Mouse (Mus musculus) 3T3-L1 (cell line): ENCODE measurements at regions not wholly inside any gene's neighbourhood (a gene's known extent, or its start where the extent isn't known, plus 50 kb on each side); places are given as distances from the start of the nearest gene placed in this dataset.
A peak's percentile ranks its signal among the peaks of the same experiment; 100 is the strongest.

Experiments
- DNase-seq: peaks from one replicate; pipeline ENCODE4 v3.0.0-alpha.2; 2015; ENCODE audit warnings: low read depth, low spot score

DNA sequence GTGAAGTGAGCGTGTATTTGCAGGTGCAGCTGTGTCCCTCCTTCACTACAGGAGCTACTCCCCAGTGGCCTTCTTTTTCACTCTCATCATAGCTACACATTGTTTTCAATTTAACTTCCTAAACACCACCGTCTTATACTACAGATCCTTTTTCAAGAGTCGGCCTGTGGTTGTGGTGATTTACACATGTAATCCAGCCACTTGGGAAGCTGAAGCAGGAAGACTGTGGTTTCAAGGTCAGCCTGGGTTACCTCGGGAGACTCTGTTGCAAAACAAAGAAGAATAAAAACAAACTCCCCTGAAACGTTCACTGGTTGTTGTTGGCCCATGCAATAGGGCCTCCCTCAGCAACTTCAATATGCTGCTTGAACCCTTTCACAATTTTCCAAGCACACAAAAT is 153.8 kb upstream of the Kcnh8 start:
- DNase-seq, result no peak

DNA sequence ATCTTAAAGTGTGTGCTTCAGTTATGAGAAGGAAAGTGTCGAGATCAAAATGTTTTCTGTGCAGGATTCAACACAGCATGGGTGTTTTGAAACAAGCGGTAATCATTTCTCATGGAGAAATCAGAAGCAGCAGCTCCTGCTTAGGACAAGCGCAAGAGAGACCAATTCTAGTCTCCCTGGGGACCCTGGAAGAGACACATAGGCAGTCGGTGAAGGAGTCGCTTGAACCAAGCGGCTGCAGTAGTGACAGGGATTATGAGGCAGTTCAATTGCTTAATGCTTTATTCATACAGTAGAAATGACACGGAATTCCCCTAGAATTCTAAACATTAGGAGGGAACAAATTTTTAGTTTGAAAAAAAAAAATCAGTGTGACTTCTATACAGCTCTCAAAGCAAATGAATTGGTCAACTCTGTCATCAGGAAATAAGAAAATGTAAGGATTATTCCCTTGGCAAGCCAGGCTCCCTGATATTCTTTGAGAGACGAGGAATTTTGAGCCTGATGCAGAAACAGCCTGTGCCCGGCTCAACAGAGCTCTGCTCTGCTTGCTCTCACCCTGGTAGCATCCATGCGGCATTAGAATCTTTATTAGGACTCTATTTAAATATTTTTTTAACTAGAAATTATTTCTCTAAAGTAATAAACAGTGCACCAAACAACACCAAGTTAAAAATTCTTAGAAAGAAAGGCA is 143.1 kb upstream of the Kcnh8 start:
- no peak for DNase-seq

DNA sequence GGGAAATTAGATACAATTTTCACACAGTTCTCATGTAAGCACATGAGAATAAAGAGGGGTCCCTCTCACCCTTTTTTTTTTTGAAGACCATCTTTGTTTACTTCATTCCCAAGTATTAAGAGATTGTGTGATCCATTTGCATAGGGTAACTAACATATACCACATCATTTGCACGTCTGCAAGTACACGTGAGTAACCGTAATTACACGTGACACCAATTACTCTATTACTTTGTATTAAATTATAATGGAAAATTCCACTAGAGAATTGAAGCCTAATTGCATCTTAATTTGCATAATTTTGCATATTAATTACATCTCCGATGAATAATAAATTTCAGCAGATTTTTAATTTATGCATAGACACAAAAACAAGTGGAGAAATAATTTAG is 142.5 kb upstream of the Kcnh8 start:
- DNase-seq, result no peak

DNA sequence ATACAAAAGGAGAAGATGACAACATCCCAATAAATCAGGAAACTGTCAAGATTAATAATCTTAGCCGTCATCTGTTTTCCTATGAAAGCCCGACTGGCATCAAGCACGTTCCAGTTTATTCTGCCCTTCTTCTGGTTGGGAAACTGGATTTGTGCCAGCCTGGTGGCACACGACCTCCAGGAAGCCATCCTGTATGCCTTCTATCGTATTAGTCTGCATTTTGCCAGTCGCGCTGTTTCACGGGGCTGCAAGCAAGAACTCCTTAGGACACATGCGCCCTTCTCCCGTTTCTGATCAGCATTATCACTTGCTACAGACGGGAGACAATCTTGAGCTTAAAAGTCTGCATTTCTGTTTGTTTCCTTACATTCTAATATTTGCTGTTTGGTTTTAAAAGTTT is 141.2 kb upstream of the Kcnh8 start:
- no peak for DNase-seq

DNA sequence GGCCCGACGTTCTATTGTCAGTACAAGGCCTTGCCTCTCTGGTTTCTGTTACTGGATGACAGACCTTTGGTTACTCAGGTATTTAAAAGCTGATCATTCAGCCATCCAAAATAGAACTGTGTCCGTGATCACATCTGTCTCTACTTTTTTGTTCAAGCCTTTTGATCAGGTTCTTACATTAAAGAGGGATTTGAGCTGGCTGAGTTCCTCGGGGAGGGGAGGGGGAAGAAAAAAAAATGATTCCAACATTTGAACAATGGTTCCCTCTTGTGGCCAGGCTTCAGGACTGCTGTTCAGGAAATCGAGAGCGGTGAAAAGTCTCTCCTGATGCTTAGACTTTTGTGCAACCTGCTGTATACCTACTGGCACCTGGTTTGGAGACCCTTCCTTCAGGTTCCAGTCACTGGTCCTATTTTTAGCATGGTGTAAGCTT is 140.8 kb upstream of the Kcnh8 start:
- peak; percentile 20 for DNase-seq

DNA sequence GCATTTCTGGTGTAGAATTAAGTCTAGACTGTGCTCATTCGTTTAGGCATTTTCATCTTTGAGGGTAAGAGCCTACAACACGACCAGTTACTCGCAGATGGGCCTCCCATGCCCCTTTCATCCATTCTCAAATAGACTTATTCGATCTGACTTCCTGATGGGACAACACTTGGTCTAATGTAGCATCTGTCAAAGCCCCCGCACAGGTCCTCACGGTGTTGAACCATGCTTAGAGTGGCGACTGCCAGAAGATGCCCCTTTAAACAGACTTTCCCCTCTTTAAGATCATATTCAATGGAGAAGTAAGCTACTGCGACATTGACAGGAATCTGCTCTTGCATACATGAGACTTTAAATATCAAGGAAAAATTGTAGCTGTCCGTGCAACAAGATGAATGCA is 140.1 kb upstream of the Kcnh8 start:
- no peak for DNase-seq

DNA sequence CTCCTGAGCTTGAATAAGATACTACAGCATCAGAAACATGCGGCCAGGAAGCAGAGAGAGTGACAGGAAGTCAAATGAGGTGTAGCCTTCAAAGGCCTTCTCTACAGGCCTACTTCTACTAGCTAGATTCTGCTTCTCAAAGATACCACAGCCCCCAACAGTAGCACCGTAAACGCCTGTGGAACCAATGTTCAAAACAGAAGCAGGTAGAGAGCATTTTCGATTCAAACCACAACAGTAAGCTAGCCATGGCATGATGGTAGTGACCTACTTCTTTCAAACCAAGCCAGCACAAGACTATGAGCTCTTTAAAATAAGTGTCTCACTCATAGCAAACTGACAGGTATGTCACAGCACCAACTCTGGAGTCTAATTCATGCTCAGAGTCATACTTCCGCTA is 134.0 kb upstream of the Kcnh8 start:
- DNase-seq, result no peak

DNA sequence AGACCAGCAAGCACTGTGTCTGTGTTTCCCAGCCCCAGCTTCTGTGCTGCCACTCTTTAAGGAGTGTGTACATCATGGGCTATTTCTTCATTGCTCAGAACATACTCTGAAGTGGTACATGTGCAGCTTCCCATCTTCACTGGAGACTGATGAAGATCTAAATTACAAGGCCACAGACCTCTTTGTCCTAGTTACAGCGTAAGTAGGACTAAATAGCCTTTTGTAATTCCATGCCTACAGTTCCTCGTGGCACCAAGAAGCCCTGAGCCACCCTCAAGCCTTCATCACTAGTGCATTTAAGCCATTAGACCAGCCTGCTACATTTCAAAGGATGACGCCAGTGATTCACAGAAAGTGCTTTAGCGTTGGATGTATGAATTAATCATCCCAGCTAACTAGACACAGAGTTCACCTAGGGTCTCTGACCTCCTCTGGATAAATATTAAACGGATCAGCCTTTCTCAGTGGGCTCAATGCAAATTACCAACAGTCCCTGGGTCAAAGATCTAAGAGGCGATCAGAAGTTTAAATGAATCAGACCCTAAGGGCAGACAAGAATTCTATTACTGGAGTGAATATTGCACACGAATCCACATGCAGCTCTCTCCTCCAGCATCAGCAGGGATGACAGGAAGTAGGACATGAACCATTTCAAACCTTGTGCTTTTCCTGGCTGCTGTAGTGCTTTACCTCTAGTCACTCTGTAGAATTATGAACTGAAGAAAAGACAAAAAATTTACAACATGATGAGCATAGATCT is 123.0 kb upstream of the Kcnh8 start:
- no peak for DNase-seq

DNA sequence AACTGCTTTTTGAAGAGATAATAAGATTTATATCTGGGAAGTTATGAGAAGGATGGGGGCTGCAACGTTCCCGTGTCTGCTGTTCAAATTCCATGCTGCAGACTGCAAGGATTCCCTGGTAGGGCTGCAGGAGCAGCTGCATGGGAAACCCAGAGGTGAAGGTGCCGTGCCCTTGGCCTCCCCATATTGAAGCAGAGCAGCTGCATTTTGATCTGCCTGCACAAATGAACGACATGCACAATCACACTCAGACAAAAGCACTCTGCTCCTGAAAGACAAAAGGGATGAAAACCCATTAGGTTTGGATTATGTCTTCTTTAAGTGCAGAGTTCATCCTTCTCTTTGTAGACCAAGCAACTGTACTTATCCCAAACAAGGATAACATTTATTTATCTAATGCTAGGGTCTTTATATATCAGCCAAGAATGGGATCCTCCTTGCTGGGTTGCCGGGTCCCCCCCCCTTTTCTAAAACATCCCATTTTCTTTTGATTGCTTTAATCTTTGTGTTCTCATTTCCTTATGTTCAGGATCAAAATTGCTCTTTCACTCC is 122.3 kb upstream of the Kcnh8 start:
- DNase-seq, result no peak

DNA sequence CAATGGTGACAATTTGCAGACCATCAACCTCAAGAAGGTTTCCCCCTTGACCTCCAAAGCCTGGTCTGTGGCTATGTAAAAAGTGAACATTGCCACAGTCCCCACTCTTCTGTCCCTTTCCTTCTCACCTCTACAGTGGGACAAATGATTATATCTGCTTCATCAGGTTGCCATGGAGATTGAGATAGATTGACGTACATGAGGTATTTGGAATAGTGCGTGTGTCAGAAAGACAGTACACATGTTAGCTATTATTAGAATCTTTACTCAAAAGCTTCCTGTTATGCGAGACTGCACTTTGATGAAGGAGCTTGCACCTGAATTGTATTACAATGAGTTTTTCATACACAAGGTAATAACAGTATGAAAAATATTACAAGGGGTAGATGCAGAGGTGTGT is 95.7 kb upstream of the Kcnh8 start:
- DNase-seq, result no peak

DNA sequence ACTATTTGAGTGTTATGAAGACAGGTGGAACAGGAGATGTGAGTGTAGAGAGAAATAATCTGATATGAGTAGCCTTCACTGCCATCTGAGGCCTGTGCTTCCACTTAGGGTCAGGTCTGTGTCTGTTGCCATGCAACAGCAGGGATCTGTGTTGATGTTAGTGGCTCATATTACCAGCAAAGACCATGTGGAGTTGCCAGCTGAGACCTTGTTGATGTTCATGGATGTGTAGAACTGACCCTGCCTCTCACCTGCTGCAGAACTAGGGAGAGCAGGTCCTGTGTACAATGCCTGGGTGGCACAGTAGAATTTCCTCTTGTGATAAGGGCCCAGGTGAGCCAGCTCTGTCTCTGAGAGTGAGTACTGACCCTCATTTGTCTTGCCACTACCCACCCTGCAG is 72.2 kb upstream of the Kcnh8 start:
- no peak for DNase-seq
